ENCODE assay signal across 10 mouse cellular contexts in the genomic region with DNA sequence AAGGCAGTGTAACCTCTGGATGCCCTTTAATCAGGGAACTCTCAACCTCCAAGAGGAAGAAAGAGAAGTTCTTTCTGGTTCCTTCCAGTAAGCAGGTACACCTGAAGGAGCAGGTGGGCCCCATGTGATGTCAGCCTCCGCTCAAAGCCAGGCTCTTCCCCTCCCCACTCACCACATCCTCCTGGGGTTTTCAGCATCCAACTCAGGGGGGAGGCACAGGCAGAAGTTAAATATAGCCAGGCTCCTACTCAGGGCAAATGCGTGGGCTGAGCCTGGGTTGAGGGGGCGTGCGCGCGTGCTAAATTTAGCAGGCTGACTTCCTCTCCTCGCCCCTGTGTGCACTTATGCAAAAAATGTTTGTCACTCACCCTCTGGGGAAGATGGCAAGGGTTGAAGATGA.
DNase-seq lines count a peak whose midpoint lies in the region; ATAC-seq lines count a peak whose summit lies in the region.
"Had no signal": no experiment of that assay in that cellular context is flagged by ENCODE, and none has a peak within 500 bp of the region (broad histone marks: within the 10 kb centered on the region; RNA-seq: fewer than 3 reads in every experiment).

No protein-coding gene starts in this region.

- peak; percentile 79 for ATAC-seq in heart, embryonic 14.5 days (ENCODE audit: insufficient number of reproducible peaks, insufficient read depth, low FRiP score, low read depth)
- ATAC-seq in neutrophil, adult 5-6 weeks (ENCODE audit: extremely low read depth, insufficient number of reproducible peaks, low FRiP score, poor library complexity, severe bottlenecking): peak; percentile 87

- H3K9me3 ChIP-seq in heart, embryonic 14.5 days (ENCODE audit: control insufficient read depth, low read length): no peaks in the 10 kb centered on the region
- H3K9me3 ChIP-seq: lung, embryonic 15.5 days had no signal

- H3K27ac ChIP-seq in heart, embryonic 14.5 days (replicated peaks in 1 of 2; ENCODE audit: control insufficient read depth in 1 of 2, insufficient read depth in 1 of 2, low read depth in 2 of 2, low read length in 2 of 2): peak overlapping the region; percentile 82 to 85
- H3K27ac ChIP-seq: lung, embryonic 15.5 days had no signal

- H3K9ac ChIP-seq in heart, embryonic 14.5 days (ENCODE audit: low read length): 0 out of 2 replicates have a peak overlapping the region, but pooled peaks have one; percentile 10
- H3K9ac ChIP-seq: lung, embryonic 15.5 days had no signal

- peak overlapping the region; percentile 28 for H3K4me2 ChIP-seq in heart, embryonic 14.5 days (ENCODE audit: low read length)
- H3K4me2 ChIP-seq: lung, embryonic 15.5 days had no signal

- H3K4me1 ChIP-seq in heart, embryonic 14.5 days (ENCODE audit: control insufficient read depth in 2 of 2, insufficient read depth in 2 of 2, low read length in 2 of 2): peaks cover 33 to 36% of the 10 kb centered on the region in 2 experiments

- H3K36me3 ChIP-seq in heart, embryonic 14.5 days (ENCODE audit: control insufficient read depth, insufficient read depth, low read length): no peaks in the 10 kb centered on the region
- H3K36me3 ChIP-seq: lung, embryonic 15.5 days had no signal

- peak; percentile 35 for DNase-seq in adrenal gland, postnatal 14 days
- no peak for DNase-seq in adrenal gland, postnatal 10 days
- DNase-seq in A20 (ENCODE audit: low read depth, low spot score): peak; percentile 93
- DNase-seq in cerebellum, adult 11-12 months: no peak
- no peak for DNase-seq in right cerebral cortex, postnatal 10 days (ENCODE audit: low spot score in 2 of 2)
- no peak for DNase-seq in frontal cortex, postnatal 25 days (ENCODE audit: low spot score in 2 of 2)
- DNase-seq: cerebellum, postnatal 14 days had no signal

- no peak overlapping the region for H3K4me3 ChIP-seq in heart, embryonic 14.5 days (ENCODE audit: control insufficient read depth in 1 of 2, insufficient read depth in 1 of 2, low read depth in 1 of 2, low read length in 2 of 2)
- H3K4me3 ChIP-seq: lung, embryonic 15.5 days had no signal

- H3K27me3 ChIP-seq in heart, embryonic 14.5 days (ENCODE audit: control insufficient read depth, insufficient read depth, low read length): no peaks in the 10 kb centered on the region
- H3K27me3 ChIP-seq: lung, embryonic 15.5 days had no signal

- 2% methylated on average over 7 of the region's 7 CpGs for WGBS in heart, embryonic 14.5 days

Comparison
In these comparisons a context has a peak if more than half of its experiments do, and no peak if none do; other contexts are left out.
1. DNase-seq: peak in adrenal gland, postnatal 14 days (single experiment) and A20 (single experiment); none in adrenal gland, postnatal 10 days (single experiment), cerebellum, adult 11-12 months (single experiment), right cerebral cortex, postnatal 10 days (0 of 2) and frontal cortex, postnatal 25 days (0 of 2).